Mouse (Mus musculus) stomach, postnatal 0 days (tissue): ENCODE results near the gene Pigu.

Experiments used
- CTCF ChIP-seq: IDR thresholded peaks from 2 replicates; pipeline ENCODE4 v1.5.1; 2016; ENCODE audit warnings: antibody characterized with exemption, low read depth, mild to moderate bottlenecking, moderate library complexity
- EP300 ChIP-seq: optimal IDR thresholded peaks from 2 replicates; pipeline ENCODE3; 2016; ENCODE audit warnings: antibody characterized with exemption

- TF ChIP-seq CTCF (no peak), EP300 (no peak)
Observed at GRCm38 (mm10) chr2:155388573-155388972, 31.3 kb upstream of the Pigu start.
